ENCODE assay signal across 19 mouse cellular contexts in genomic region chr2:69562761-69563160, GRCm38 (mm10). TPM values are rescaled to one million over a fixed set of nuclear protein-coding genes. Genes with fewer than 3 reads are reported as not detected.
"Had no signal": no experiment of that assay in that cellular context is flagged by ENCODE, and none has a peak within 500 bp of the region (broad histone marks: within the 10 kb centered on the region; RNA-seq: fewer than 3 reads in every experiment).

No protein-coding gene starts in this region.

- ATAC-seq: intestine, embryonic 15.5 days; lung, postnatal 0 days had no signal

- H3K9me3 ChIP-seq: intestine, embryonic 15.5 days; liver, embryonic 13.5 days had no signal

- H3K36me3 ChIP-seq: intestine, embryonic 15.5 days; liver, embryonic 13.5 days had no signal

- DNase-seq: kidney, adult 11 months; kidney, adult 8-10 months; kidney, postnatal 14 days; kidney, postnatal 4 days; layer of hippocampus, adult 9-11 months; layer of hippocampus, postnatal 36 days; lung, embryonic 14.5 days; midbrain, embryonic 14.5 days; thymus, adult 18-20 months; thymus, postnatal 4 days had no signal

- H3K4me1 ChIP-seq: intestine, embryonic 15.5 days had no signal

- H3K27me3 ChIP-seq: intestine, embryonic 15.5 days had no signal

- H3K4me2 ChIP-seq: intestine, embryonic 15.5 days; liver, embryonic 13.5 days; lung, embryonic 14.5 days; midbrain, embryonic 11.5 days had no signal

- H3K27ac ChIP-seq: intestine, embryonic 15.5 days; layer of hippocampus, adult 2 months; left cerebral cortex, adult 2 months; liver, embryonic 13.5 days; macrophage had no signal

- H3K9ac ChIP-seq: intestine, embryonic 15.5 days; liver, embryonic 13.5 days; lung, embryonic 14.5 days had no signal

- H3K4me3 ChIP-seq: intestine, embryonic 15.5 days; layer of hippocampus, adult 2 months; left cerebral cortex, adult 2 months; liver, embryonic 13.5 days had no signal

RNA-seq across cellular contexts. Expression of gene Lrp2, which starts 23.1 kb away (rescaled TPM):
- total RNA-seq: megakaryocyte-erythroid progenitor cell, adult 5-6 weeks had no signal
- polyA plus RNA-seq: macrophage; small intestine, adult 2 months had no signal
